Mouse (Mus musculus) gastrocnemius, adult 18-20 months (tissue): ENCODE measurements around the gene Tcf19. TPM values are rescaled to one million over a fixed set of nuclear protein-coding genes. Genes with fewer than 3 reads are reported as not detected.
A peak's percentile ranks its signal among the peaks of the same experiment; 100 is the strongest.
"Not testable (repeated sequence)": the region's sequence is repeated elsewhere in the genome, so short reads cannot be mapped to it uniquely, and the experiment has no call there.

Experiments
- DNase-seq: peaks from one replicate; pipeline ENCODE4 v3.0.0; 2021; ENCODE audit warnings: low spot score
- total RNA-seq, 2 experiments: library from RNA; stranded (reverse); gene quantifications; 2 replicates each; pipeline ENCODE4 v1.2.3; 2021

Tcf19 gene
- total RNA-seq, 2 experiments from 2014 or later, result 0.66 TPM

- DNase-seq, result no peak
These were observed 29.9 kb downstream of the Tcf19 start for GRCm38 (mm10) chr17:35486726-35487125.

- DNase-seq, result no peak
These were observed 30.9 kb downstream of the Tcf19 start for GRCm38 (mm10) chr17:35485702-35486101.

GRCm38 (mm10) chr17:35484066-35484465 lies 32.6 kb downstream of the Tcf19 start:
- DNase-seq, result peak; percentile 45

GRCm38 (mm10) chr17:35469842-35470751 lies 46.5 kb downstream of the Tcf19 start, which contains the start of gene H2-Q10:
TSS of gene H2-Q10 (plus strand) at chr17:35470089.
- no peak for DNase-seq

- DNase-seq, result not testable (repeated sequence)
These were observed 47.7 kb downstream of the Tcf19 start for GRCm38 (mm10) chr17:35468936-35469335.

- DNase-seq, result not testable (repeated sequence)
These were observed 51.0 kb downstream of the Tcf19 start for GRCm38 (mm10) chr17:35465651-35466050.

Other genes starting within 250 kb of the Tcf19 start
- gene H2-Q1, start 196.4 kb downstream of the Tcf19 start, total RNA-seq, result under 1 TPM; 0.19 to 0.27 TPM
- gene H2-Q2, start 174.6 kb downstream of the Tcf19 start, total RNA-seq, result under 1 TPM; 0.18 to 0.71 TPM
- 1 to 10 TPM; 3.5 to 6.6 TPM for gene H2-Q4, start 137.2 kb downstream of the Tcf19 start, total RNA-seq
- 1 to 10 TPM in 1 of 2 experiments, under 1 TPM in 1; 0.94 to 1.2 TPM for gene H2-Q6, start 92.0 kb downstream of the Tcf19 start, total RNA-seq
- 1 to 10 TPM in 1 of 2 experiments, under 1 TPM in 1; 0.82 to 1.8 TPM for gene H2-Q7, start 77.7 kb downstream of the Tcf19 start, total RNA-seq
- gene H2-Q10, start 46.7 kb downstream of the Tcf19 start, total RNA-seq, result 1 to 10 TPM in 1 of 2 experiments, under 1 TPM in 1; 0.39 to 1.2 TPM
- not detected for gene Pou5f1, start 10.8 kb downstream of the Tcf19 start, total RNA-seq
- 1 to 10 TPM; 1.3 to 2.1 TPM for gene Cchcr1, start 276 bp upstream of the Tcf19 start, total RNA-seq
- not detected for gene Psors1c2, start 16.4 kb upstream of the Tcf19 start, total RNA-seq
- gene Cdsn, start 35.3 kb upstream of the Tcf19 start, total RNA-seq, result under 1 TPM; 0.09 to 0.69 TPM
- gene 2300002M23Rik, start 50.6 kb upstream of the Tcf19 start, total RNA-seq, result not detected
- not detected for gene Sfta2, start 84.7 kb upstream of the Tcf19 start, total RNA-seq
- not detected for gene Gm9573, start 109.8 kb upstream of the Tcf19 start, total RNA-seq
- gene Mucl3, start 126.9 kb upstream of the Tcf19 start, total RNA-seq, result not detected
- 10 to 100 TPM in 1 of 2 experiments, 1 to 10 TPM in 1; 9.8 to 13.7 TPM for gene Vars2, start 150.8 kb upstream of the Tcf19 start, total RNA-seq
- 10 to 100 TPM; 17.7 to 18.9 TPM for gene Gtf2h4, start 156.9 kb upstream of the Tcf19 start, total RNA-seq
- gene Ddr1, start 187.8 kb upstream of the Tcf19 start, total RNA-seq, result 10 to 100 TPM; 12.4 to 17.1 TPM